Mouse (Mus musculus) naive thymus-derived CD4-positive, alpha-beta T cell, adult 2 months (primary cell): ENCODE measurements around the gene Anxa6.

Experiments used
- DNase-seq: peaks from one replicate; pipeline ENCODE4 v3.0.0-alpha.2; 2011; ENCODE audit warnings: low read depth

The Anxa6 gene

DNA sequence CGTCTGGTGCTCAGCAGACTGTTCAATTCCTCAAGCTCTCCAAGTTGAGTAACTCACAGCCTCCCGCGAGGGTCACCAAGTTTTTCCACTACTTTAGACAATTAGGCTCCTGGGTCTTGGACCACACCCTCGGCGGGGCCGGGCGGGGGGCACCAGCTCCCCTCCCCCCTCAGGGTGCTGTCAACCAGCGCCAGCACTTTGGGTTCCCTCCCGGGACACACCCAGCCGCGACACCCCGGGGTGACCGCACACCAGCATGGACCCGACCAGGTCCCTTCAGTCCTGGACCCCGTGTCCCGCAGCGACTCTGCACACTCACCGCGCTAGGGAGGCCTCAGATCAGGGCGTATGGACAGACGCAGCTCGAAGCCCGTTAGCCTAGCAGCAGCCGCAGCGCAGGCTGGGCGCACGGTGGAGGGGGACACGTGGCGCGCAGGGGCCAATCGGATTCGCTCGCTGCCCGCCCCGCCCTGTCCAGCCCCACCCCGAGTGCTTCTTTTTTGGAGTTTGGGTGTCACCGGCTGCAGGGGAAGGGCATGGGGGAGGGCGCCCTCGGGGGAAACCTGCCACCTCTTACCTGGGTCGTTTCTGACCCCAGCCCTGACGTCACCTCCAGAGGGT, at the start of gene Anxa6:
Anxa6 (minus strand) TSS at position 406 of the 621 bp plus-strand sequence.
- peak; percentile 88 for DNase-seq

GRCm38 (mm10) chr11:55081206-55081605, 48.0 kb upstream of the Anxa6 start:
- no peak for DNase-seq

GRCm38 (mm10) chr11:55079180-55079579, 45.9 kb upstream of the Anxa6 start:
- no peak for DNase-seq

- DNase-seq: no peak
Observed at GRCm38 (mm10) chr11:55078502-55078901, 45.3 kb upstream of the Anxa6 start.

- DNase-seq: peak; percentile 83
Observed at GRCm38 (mm10) chr11:55077331-55078231, 44.3 kb upstream of the Anxa6 start, which contains the start of gene Ccdc69. TSS of gene Ccdc69 (minus strand) at chr11:55078131.

- DNase-seq: no peak
Observed at GRCm38 (mm10) chr11:55076234-55076633, 43.0 kb upstream of the Anxa6 start.

GRCm38 (mm10) chr11:55075602-55076001, 42.4 kb upstream of the Anxa6 start:
- no peak for DNase-seq

GRCm38 (mm10) chr11:55073191-55073590, 39.9 kb upstream of the Anxa6 start:
- no peak for DNase-seq

GRCm38 (mm10) chr11:55072467-55072866, 39.2 kb upstream of the Anxa6 start:
- DNase-seq: peak; percentile 66

DNA sequence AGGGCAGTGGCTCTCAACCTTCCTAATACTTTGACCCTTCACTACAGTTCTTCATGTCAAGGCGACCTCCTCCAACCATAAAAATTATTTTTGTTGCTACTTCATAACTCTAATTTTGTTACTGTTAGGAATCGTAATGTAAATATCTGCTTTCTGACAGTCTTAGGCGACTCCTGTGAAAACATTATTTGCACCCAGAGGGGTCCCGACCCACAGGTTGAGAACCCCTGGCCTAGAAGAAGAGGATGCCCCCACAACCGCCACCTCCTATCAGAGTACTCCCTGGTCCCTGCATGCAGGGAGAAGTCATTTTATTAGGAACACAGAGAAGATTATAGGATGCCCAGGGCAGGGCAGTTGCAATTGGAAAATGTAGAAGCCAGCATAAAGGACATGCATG, 38.1 kb upstream of the Anxa6 start:
- DNase-seq: no peak

DNA sequence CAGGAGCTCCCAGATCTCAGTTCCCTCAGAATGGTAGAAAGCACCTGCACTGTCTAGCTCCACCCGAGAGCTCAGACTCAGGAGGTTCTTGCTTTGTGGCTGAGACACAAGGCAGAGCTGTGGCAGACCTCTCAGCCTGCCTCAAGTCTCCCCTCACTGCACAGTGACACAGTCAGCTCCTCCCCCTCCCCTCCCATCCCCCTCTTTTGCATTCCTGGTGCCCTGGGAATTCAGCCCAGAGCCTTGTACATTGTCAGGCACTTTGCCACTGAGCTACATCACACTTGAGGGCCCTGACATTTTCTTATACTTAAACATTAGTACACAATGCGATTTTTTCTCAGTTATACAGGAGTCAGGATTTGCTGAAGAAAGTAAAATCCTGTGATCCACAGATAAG, 35.8 kb upstream of the Anxa6 start:
- no peak for DNase-seq

GRCm38 (mm10) chr11:55066921-55067320, 33.7 kb upstream of the Anxa6 start:
- DNase-seq: peak; percentile 58

DNA sequence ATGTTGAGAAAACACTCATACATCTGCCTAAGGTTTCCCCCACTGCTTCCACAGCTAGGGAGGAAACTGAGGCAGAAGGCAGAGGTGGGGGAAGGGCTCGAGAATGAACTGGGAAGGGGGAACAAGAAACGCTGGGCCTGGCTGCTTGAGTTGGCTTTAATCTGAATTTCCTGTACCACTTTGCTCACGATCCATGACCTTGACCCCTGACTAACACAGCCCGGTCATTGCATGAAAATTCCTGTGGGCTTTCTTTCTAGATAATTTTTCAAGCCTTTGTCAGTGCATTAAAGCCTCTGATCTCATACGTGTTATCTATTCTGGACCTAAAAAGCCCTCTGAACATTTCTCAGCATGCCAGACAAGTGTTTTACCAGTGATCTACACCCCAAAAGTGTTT, 29.6 kb upstream of the Anxa6 start:
- no peak for DNase-seq

DNA sequence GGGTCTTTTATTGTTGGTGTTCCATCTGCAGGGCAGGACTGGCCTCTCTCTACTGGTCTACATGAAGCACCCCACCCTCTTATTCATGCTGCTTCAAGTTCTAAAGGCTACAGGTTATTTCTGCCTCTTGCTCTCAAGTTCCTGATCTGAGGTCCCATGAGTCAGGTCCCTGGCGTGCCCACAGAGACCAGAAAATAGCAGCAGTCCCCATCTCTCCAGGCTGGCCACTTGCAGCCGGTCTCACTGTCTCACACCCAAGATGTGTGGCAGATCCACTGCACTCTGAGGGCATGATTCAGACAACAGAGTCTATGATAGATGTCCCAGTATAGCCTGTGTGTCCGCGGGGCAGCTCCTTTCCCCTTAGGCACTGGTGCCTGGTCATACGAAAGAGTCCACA, 27.6 kb upstream of the Anxa6 start:
- DNase-seq: no peak

DNA sequence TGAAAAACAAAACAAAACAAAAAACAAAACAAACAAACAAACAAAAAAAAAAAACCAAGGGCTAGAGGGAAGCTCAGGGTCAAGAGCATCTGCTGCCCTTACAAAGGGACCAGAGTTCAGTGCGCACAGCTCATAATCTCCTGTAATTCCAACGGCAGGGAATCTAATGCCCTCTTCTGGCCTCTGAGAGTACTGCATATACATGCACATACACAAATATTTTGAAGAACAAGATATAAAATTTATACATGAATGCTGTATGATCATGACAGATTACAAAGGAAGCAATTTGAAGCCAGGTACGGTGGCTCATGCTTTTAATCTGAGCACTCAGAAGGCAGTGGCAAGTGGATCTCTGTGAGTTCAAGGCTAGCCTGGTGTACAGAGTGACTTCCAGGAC, 24.3 kb upstream of the Anxa6 start:
- no peak for DNase-seq

GRCm38 (mm10) chr11:55050837-55051510, 17.7 kb upstream of the Anxa6 start:
- DNase-seq: no peak

DNA sequence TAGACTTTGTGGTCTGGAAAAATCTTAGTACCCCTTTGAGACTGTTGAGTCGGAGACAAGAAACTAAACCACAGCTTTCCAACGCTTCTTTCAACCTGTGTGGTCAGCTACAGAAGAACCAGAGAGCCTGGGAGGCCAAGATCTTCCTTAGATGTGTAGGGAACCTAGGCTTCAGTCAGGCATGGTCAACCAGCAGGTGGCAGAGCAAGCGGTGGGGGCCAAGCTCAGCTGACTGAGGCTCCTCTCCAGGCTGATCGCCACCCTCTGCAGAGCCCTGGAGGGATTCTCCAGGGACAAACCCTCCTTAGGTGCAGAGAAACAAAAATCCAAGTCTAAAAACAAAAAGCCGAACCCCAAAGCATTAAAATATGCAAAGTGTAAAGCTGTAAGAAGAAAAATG, 13.4 kb upstream of the Anxa6 start:
- peak; percentile 73 for DNase-seq

DNA sequence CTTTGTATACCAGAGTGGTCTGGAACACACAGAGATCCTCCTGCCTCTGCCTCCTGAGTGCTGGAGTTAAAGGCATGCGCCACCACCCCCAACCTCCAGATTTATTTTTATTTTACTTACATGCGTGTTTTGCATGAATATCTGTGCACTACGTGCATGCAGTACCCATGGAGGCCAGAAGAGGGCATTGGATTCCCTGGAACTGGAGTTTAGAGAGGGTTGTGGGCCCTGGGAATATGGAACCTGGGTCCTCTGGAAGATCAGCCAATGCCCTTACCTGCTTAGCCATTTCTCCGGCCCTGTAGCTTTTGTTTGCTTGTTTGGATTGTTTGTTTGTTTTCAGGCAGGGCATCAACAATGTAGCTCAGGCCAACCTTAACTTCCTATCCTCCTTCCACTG, 8.1 kb upstream of the Anxa6 start:
- DNase-seq: peak; percentile 47

GRCm38 (mm10) chr11:55039591-55039990, 6.3 kb upstream of the Anxa6 start:
- peak; percentile 90 for DNase-seq

GRCm38 (mm10) chr11:55036601-55037000, 3.4 kb upstream of the Anxa6 start:
- DNase-seq: no peak

GRCm38 (mm10) chr11:55032286-55032685, 959 bp downstream of the Anxa6 start:
- no peak for DNase-seq

DNA sequence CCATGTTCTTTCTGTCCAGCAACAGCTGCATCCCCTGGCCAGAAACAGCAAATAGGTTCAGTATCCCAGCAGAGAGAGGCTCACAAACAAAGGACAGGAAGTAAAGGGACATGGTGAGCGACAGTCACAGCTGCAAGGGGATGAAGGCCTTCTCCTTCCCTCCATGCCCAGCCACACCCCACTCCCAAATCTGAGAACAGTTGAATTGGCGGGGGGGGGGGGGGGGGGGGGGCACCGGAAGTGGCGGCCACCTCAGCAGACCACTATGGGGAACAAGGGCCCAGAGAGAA, 1.3 kb downstream of the Anxa6 start:
- DNase-seq: no peak
